Mouse (Mus musculus): ENCODE data around the gene Tnxb. TPM values are rescaled to one million over a fixed set of nuclear protein-coding genes. Genes with fewer than 3 reads are reported as not detected.

Gene Tnxb
- total RNA-seq (2021) = 1 to 10 TPM; 7.1 to 9.0 TPM

GRCm38 (mm10) chr17:34670235-34670634 lies at the start of gene Tnxb:
TSS of gene Tnxb (plus strand) at chr17:34670535.
- no peak for DNase-seq (ENCODE audit: extremely low spot score in 1 of 2, low spot score in 1 of 2)

DNA sequence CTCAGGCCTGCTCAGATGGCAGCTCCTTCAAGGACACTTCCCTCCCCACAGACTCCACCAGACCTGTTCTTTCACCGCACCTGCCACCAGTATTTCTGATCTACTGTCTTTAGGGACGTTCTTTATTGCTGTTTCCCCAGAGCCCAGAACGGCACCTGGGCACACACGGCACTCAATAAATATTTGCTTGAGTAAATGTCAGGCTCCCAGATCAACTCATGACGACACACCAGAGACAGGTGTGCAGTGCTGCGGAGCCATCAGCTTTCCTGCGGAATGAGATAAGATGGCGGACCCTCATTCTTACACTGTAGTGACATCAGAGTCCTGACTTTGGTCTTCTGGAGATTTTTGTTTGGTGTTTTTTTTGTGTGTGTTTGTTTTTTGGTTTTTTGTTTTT lies 49.3 kb upstream of the Tnxb start:
- no peak for DNase-seq (ENCODE audit: extremely low spot score in 1 of 2, low spot score in 1 of 2)

- no peak for DNase-seq (ENCODE audit: extremely low spot score in 1 of 2, low spot score in 1 of 2)
These were observed 47.2 kb upstream of the Tnxb start for GRCm38 (mm10) chr17:34623161-34623560.

DNA sequence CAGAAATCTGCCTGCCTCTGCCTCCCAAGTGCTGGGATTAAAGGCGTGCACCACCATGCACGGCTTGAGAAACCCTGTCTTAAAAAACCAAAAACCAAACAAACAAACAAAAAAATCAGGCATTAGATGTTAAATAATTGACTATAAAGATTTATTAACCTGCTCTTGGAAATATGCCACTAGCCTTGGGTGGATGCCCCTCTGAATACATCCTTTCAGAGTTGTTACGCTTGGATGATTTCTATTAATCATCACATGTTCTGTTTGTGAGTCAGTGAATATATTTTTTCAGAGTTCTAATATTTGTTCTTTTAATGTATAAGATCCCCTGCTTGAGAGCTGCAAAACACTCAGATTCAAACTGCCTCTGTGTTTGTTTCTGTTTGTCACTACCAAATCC lies 45.4 kb upstream of the Tnxb start:
- DNase-seq (ENCODE audit: extremely low spot score in 1 of 2, low spot score in 1 of 2) = no peak

DNA sequence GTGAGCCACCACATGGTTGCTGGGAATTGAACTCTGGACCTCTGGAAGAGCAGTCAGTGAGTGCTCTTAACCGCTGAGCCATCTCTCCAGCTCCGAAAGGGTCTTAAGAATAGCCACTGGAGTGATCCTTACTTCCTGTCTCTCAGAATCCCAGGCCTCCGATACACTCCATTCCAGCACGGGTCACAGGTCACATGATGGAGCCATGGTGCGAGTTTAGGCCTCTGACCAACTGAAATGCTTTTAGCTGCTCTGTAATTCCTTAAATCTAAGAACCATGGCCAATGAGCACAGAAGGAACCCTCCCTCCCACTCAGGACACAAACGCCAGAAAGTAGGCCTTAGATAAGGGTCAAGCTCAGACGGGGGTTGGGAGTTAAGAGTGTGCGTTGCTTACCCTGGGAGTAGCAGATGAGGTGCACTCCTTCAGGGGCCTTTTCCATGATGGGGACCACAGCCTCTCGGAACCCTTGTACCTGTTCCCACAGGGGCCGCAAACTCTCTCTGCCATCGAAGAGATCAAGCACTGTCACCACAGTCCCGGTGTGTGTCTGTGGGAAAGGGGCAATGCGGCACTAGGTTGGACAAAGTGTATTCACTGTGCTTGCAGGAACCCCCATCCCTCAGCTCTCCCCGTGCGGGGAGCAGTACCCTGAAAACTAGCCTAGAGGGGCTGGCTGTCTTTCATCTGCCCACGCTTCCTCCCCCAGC lies 44.1 kb upstream of the Tnxb start:
- no peak for DNase-seq (ENCODE audit: extremely low spot score in 1 of 2, low spot score in 1 of 2)

DNA sequence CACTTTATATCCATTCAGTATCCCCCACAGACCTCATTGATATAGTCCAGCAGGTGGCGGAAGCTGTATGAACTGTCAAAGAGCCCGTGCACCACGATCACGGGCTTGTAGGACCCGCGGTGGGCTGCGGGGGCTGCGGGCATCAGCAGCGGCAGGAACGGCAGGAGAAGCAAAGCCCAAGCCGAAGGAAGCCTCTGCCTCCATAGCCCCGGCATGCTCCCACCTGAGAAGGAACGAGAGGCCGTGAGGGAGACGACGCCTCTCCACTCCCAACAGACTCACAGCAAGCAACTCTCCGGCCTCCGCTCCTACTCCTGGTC lies 43.6 kb upstream of the Tnxb start:
- no peak for DNase-seq (ENCODE audit: extremely low spot score in 1 of 2, low spot score in 1 of 2)

GRCm38 (mm10) chr17:34627093-34627942 lies 43.0 kb upstream of the Tnxb start:
- DNase-seq (ENCODE audit: extremely low spot score in 1 of 2, low spot score in 1 of 2) = peak; percentile 65 to 70

DNA sequence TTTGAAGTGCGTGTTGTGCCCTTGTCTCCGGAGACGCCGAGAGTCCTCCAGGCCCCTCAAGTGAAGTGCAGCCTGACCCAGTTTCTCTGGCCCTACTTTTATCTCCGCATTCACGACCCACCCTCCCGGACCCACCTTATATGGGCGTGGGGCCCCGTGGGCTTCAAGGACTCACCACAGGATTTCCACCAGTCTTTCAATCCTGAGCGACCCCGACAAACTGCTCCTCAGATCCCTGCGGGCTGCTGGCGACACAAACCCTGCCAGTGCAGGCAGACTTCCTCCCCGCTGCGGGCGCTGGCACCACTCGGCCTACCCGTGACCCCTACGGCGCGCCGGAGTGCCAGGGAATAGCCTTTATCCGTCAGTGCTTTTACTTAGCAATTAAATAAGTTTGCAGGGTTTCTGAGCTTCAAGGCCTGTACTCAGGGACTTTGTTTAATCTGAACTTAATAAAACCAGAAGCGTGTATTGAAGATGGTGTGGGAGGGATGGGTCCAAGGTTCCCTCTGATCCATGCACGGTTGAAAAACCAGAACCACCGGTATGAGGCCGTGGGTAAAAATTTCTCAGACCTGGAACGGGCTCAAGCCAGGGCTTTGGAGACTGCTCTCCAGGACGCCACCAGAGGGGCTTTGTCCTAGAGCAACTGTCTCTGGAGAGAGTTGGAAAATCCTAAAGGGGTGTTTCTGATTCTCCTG lies 42.2 kb upstream of the Tnxb start, which contains the start of gene Ppt2:
Gene Ppt2, minus strand, starts transcription at position 568 of the 701 bp plus-strand sequence.
- DNase-seq (ENCODE audit: extremely low spot score in 1 of 2, low spot score in 1 of 2) = no peak

- DNase-seq (ENCODE audit: extremely low spot score in 1 of 2, low spot score in 1 of 2) = no peak
These were observed 41.7 kb upstream of the Tnxb start for GRCm38 (mm10) chr17:34628644-34628967.

- no peak for DNase-seq (ENCODE audit: extremely low spot score in 1 of 2, low spot score in 1 of 2)
These were observed 41.0 kb upstream of the Tnxb start, which contains the start of gene Prrt1 for GRCm38 (mm10) chr17:34629221-34629751. TSS of gene Prrt1 (plus strand) at chr17:34629533.

GRCm38 (mm10) chr17:34629796-34630603 lies 40.3 kb upstream of the Tnxb start:
- DNase-seq (ENCODE audit: extremely low spot score in 1 of 2, low spot score in 1 of 2) = no peak

DNA sequence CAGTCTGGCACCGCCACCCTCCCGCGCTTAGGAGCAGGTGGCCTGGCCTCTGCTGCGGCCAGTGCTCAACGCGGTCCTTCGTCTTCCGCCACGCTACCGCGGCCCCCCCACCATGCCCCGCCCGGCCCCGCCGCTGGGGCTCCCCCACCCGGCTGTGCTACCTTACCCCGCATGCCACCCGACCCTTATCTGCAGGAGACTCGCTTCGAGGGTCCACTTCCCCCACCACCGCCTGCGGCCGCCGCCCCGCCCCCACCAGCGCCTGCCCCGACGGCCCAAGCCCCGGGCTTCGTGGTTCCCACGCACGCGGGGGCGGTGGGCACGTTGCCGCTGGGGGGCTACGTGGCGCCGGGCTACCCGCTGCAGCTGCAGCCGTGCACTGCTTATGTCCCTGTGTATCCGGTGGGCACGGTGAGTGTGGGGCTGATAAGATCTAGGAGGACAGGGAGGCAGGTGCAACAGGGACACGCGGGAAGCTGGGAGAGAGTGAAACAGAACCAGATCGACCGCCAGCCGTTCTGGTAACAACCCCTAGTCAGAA lies 39.5 kb upstream of the Tnxb start:
- no peak for DNase-seq (ENCODE audit: extremely low spot score in 1 of 2, low spot score in 1 of 2)

- DNase-seq (ENCODE audit: extremely low spot score in 1 of 2, low spot score in 1 of 2) = no peak
These were observed 38.7 kb upstream of the Tnxb start for GRCm38 (mm10) chr17:34631647-34632046.

GRCm38 (mm10) chr17:34632261-34632691 lies 38.1 kb upstream of the Tnxb start:
- DNase-seq (ENCODE audit: extremely low spot score in 1 of 2, low spot score in 1 of 2) = peak; percentile 74 to 80

GRCm38 (mm10) chr17:34635671-34636070 lies 34.7 kb upstream of the Tnxb start:
- no peak for DNase-seq (ENCODE audit: extremely low spot score in 1 of 2, low spot score in 1 of 2)

DNA sequence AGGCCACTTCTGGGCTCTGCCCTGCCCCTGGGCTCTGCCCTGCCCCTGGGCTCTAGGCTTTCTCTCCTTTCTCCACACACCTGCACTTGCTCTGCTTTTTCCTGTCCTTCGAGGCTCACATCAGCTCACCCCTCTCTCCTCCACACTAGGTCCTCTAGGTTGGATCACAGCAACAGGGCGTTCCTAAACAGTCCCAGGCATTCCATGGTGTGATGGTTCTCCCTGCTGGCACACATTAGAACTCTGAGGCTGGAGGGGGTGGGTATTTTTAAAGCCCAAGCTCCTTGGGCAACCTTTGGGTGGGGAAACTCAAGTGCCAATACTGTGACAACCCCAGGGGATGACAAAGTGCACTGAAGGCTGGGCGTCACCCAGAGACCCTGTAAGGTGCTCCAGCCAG lies 32.9 kb upstream of the Tnxb start:
- DNase-seq (ENCODE audit: extremely low spot score in 1 of 2, low spot score in 1 of 2) = no peak

DNA sequence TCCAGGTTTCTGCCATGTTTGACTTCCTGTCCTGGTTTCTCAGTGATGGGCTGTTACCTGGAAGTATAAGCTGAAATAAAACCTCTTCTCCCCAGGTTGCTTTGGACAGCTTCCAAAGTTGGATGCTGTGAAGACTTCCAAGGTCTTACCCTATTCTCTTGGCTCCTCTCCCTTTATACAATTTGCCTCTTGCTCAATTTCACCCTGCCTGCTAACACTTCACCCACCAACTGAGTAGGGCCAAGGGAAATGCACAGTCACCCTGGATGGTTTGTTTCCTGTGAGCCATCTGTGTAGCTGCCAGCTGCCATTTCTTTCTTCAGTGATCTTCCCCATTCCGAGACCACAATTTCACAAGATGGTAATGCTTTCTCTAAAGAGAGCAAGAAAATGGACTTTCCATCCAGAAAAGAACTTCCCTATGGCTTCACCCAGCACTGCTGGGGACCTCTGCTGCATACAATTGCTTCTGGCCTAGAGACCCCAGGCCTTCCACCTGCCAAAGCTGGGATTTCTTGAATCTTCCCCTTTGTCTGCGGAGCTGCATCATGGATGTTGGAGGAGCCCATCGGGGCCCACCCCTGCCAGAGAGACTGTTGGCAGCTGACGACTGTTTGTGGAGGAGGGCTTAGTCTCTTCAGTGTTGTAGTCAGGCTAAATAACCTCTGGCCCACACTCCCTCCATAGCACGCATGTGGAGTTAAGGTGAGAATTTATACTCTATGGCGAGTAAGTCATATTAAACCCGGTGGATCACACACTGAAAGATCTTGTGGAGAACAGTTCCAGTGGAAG lies 30.7 kb upstream of the Tnxb start:
- DNase-seq (ENCODE audit: extremely low spot score in 1 of 2, low spot score in 1 of 2) = no peak

- DNase-seq (ENCODE audit: extremely low spot score in 1 of 2, low spot score in 1 of 2) = no peak
These were observed 29.3 kb upstream of the Tnxb start for GRCm38 (mm10) chr17:34640778-34641601.

All from layer of hippocampus, postnatal 25 days (tissue).